Mouse (Mus musculus) gastrocnemius, postnatal 4 days (tissue): ENCODE results near the gene Dtx3l. TPM values are rescaled to one million over a fixed set of nuclear protein-coding genes. Genes with fewer than 3 reads are reported as not detected.

ENCODE experiments used
- DNase-seq, 2 experiments: peaks; one replicate each; pipeline ENCODE4 v3.0.0; 2021 to 2022; ENCODE audit warnings: low spot score in 2 of 2, mixed read lengths in 2 of 2
- total RNA-seq, 2 experiments: library from RNA; stranded (reverse); gene quantifications; 2 replicates each; pipeline ENCODE4 v1.2.3; 2021

The Dtx3l gene
- total RNA-seq, 2 experiments from 2014 or later, result 4.6 to 5.5 TPM

DNA sequence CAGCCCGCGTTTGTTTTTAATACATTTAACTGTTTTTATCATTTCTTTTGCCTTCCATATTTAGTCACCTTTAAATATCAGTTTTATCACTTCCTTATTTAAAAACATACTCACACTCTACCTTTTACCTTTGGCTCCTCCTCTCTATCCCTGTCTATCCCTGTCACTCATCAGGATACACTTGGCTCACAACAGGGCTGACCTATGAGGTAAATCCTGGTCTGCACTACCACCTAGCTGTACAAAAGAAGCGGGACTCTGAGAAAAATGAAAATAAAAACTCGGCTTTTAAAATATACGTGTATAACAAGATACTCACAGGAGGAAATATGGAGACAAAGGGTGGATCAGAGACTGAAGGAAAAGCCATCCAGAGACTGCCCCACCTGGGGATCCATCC, 50.0 kb downstream of the Dtx3l start:
- no peak for DNase-seq

DNA sequence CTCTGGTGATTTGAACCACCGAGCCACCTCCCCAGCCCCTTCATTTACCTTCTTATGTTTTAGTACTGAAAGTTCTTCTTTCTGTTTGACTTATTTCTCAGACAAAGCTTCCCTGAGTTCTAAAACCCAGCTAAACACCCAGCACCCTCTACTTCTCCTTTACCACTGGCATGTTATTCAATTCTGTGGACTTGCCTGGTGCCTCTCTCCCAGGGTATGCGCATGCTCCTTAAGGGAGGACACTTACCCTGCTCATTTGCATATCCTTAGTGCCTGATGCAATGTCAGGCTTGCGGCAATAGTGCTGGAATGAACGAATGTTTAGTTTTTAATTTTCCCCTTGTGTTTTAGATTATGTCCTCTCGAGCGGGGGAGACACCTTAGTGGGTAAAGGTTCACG, 50.8 kb downstream of the Dtx3l start:
- no peak for DNase-seq

Other genes with a start within 250 kb of the Dtx3l start
- 10 to 100 TPM; 28.2 to 30.8 TPM for gene Dirc2, start 169.8 kb downstream of the Dtx3l start, total RNA-seq
- 1 to 10 TPM; 3.6 to 3.9 TPM for gene Hspbap1, start 168.8 kb downstream of the Dtx3l start, total RNA-seq
- gene Parp14, start 67.6 kb downstream of the Dtx3l start, total RNA-seq, result 1 to 10 TPM; 4.9 to 5.2 TPM
- gene Parp9, start 681 bp downstream of the Dtx3l start, total RNA-seq, result 1 to 10 TPM; 7.6 TPM
- 10 to 100 TPM; 62.5 to 71.0 TPM for gene Kpna1, start 39.6 kb upstream of the Dtx3l start, total RNA-seq
- gene Wdr5b, start 102.0 kb upstream of the Dtx3l start, total RNA-seq, result 1 to 10 TPM; 5.0 to 5.3 TPM
- gene Fam162a, start 132.4 kb upstream of the Dtx3l start, total RNA-seq, result 100 to 1,000 TPM in 1 of 2 experiments, 10 to 100 TPM in 1; 95.0 to 107 TPM
- 10 to 100 TPM; 38.3 to 42.4 TPM for gene Ccdc58, start 132.5 kb upstream of the Dtx3l start, total RNA-seq
- gene Csta1, start 192.1 kb upstream of the Dtx3l start, total RNA-seq, result not detected
- gene Stfa2l1, start 217.7 kb upstream of the Dtx3l start, total RNA-seq, result 1 to 10 TPM; 1.1 to 1.8 TPM
- gene Gm5483, start 245.1 kb upstream of the Dtx3l start, total RNA-seq, result 1 to 10 TPM in 1 of 2 experiments, under 1 TPM in 1; 0.81 to 5.7 TPM